Mouse (Mus musculus) heart, postnatal 0 days (tissue): ENCODE measurements at regions not wholly inside any gene's neighbourhood (a gene's known extent, or its start where the extent isn't known, plus 50 kb on each side); places are given as distances from the start of the nearest gene placed in this dataset.

ENCODE experiments used
- CTCF ChIP-seq: IDR thresholded peaks from 2 replicates; pipeline ENCODE4 v1.5.1; 2016; ENCODE audit warnings: antibody characterized with exemption, control low read depth, low read depth
- EP300 ChIP-seq: IDR thresholded peaks from 2 replicates; pipeline ENCODE4 v1.6.1; 2016; ENCODE audit warnings: antibody characterized with exemption, low read depth

DNA sequence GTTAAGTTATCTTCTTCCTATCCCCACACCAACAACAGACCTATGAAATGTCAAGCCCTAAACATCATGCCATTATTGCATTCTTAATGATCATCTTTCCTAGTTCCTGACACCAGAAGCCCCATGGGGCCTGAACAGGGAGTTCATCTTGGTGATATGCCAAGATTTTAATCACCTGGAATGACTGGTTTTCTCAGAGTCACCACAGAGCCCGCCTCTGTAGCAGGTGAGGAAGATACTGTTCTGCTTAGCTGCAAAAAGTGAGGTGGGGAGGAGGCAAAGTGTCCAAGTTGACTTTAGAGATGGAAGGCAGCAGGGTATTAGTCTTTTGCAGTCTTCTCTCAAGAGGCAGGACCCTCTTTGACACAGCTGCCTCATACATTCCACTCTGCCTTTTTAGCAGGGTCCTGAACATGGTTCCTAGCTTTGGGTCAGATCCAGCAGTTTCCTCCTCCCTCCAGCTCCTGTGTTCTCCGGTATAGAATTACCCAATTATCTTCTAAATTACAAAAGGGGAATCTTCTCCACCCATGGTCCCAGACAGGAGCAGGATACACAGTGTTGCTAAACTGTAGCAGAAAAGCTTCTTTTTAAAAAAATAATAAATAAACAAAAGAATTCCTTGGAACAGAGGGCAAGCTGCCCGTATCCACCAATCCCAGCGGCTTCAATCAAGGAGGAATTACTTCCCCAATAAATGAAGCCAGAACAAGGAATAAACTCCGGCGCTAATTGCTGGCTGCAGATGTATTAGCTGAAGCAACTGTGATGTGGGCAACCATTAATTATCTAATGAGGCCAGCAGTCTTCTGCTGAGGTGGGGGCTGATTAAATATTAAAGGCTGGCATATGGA lies 896.8 kb downstream of the Tmem114 start:
- TF ChIP-seq CTCF (no peak), EP300 (no peak)
